Mouse (Mus musculus) bone marrow, adult 2 months (tissue): ENCODE results near the gene Zcchc17.

Experiments used
- CTCF ChIP-seq: fragments of 200-500 bp; IDR thresholded peaks from 2 replicates; pipeline ENCODE4 v1.5.1; 2011; ENCODE audit warnings: low read length, control low read depth; ENCODE audit not compliant: control insufficient read depth, insufficient read depth
- POLR2A ChIP-seq: fragments of 200-500 bp; IDR thresholded peaks from 2 replicates; pipeline ENCODE4 v1.6.1; 2011; ENCODE audit warnings: low read depth, mild to moderate bottlenecking, control low read depth, low read length, borderline replicate concordance; ENCODE audit not compliant: control insufficient read depth

GRCm38 (mm10) chr4:130341691-130342090 lies 18.1 kb downstream of the Zcchc17 start:
- TF ChIP-seq POLR2A (no peak), CTCF (no peak; the same call in 1 of the 2 replicates)
